Mouse (Mus musculus): ENCODE measurements at regions not wholly inside any gene's neighbourhood (a gene's known extent, or its start where the extent isn't known, plus 50 kb on each side); places are given as distances from the start of the nearest gene placed in this dataset.

- DNase-seq: peak; percentile 75
These were observed 160.2 kb downstream of the Sox4 start for GRCm38 (mm10) chr13:28793166-28793935.

DNA sequence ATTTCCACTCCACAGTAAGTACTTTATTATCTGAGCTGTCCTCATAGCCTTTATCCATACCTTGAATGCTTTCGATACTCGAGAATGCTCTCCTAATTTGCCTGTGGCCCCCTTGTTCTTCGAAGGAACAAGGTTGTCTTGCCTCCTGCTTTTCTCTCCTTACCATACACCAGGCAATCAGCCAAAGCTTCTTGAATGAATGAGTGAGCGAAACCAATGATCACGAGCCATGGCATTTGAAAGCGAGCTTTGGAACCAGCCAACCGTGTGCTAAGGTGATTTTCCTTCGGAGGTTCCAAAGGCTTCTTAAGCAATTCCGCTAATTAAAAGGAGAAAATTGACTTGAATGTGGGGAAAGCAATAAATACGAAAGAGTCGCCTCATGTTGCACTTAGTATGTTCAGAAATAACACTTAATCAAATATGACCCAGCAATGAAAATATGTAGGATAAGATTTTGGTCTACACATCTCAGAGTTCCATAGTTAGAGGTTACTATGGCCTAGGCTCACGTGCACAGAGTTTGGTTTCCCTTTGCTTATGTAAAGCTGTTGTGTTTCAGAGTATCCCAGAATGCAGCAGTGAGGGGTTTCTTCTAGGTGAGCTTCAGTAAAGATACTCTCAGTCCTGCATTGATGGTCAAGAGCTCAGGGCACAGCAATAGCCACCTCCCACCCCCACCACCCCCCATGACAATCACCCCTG is 160.9 kb downstream of the Sox4 start:
- DNase-seq: no peak

- no peak for DNase-seq
These were observed 163.1 kb downstream of the Sox4 start for GRCm38 (mm10) chr13:28790381-28790780.

- no peak for DNase-seq
These were observed 166.2 kb downstream of the Sox4 start for GRCm38 (mm10) chr13:28787331-28787643.

GRCm38 (mm10) chr13:28786629-28787330 is 166.7 kb downstream of the Sox4 start:
- peak; percentile 57 for DNase-seq

DNA sequence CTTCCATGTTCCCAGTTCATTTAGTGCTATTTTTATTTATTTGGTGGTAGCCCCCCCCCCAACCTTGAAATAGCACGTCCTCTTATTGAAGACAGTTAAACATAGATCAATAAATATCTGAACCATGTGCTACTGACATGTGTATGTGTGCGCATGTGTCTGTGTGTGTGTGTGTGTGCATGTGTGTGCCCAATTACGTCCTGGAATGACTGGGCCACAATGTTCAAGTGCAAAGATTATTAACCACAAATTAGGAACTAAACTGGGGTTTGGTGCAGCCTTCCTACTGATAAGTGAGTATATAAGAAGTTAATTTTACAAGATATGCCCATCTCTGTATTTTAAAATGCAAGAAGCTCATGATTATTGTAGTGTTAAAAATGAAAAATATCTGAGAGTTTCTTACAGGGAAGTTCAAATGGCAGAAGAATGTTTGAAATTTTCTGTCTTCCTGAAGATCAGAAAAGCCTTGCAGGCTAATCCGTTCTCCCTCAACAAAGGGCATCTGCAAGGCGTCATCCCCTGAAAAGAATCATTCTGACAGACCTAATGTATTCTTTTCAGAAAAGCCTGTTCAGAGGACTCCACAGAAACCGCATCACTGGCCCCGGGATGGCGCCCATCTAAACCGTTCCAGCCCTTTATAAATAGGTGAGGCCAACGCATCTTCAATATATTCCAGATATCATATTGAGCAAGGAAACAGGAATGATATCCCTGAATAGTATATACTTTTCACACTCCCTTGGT is 170.8 kb downstream of the Sox4 start:
- peak; percentile 70 for DNase-seq

- peak; percentile 65 for DNase-seq
These were observed 171.4 kb downstream of the Sox4 start for GRCm38 (mm10) chr13:28782081-28782480.

- DNase-seq: peak; percentile 57
These were observed 171.9 kb downstream of the Sox4 start for GRCm38 (mm10) chr13:28781660-28782059.

DNA sequence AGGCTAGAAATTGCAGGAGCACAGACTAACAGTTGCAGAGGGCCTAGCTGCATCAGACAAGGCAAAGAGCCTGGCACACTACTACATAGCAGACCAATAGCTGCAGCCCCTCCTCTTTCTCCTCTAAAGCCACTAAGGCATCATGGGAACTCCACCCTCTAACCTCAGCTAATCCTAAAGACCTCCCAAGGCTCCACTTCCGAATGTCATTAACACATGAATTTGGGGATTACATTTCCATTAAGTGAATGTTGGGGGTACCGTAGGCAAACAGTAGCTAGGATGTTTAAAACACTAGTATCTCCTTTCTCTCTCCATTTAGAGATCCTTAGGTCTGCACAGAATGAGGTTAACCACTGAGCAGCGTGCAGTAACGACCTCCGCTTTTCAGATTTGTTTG is 173.1 kb downstream of the Sox4 start:
- no peak for DNase-seq

DNA sequence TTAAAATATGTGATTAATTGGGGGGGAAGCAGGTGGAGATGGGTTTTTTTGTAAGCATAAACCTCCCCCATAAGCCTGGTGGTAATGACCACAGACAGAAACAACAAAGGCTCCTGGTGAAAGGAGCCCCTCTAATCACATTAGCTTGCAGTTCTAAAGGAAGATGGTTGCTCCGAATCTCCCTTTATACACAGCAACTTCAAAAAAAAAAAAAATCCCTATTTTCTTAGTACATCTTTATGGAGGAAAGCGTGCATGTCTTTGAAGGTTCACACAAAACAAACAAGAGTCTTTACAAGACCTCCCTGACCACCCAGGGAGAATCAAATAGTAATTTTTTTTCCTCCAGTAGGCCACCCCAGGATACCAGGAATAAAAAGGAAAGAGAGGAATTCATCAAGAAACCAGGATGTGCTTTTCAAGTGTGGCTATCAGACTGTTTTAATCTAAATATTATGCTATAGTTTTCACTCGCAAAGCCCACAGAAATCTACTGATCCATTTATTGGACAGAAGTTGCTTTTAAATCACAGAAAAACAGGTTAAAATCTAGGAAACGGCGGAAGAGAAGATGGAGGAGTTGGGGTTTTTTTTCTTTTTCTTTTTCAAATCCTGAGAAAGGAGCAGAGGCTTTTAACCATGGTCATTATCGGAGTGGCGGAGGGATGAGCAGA is 178.2 kb downstream of the Sox4 start:
- DNase-seq: no peak

- no peak for DNase-seq
These were observed 178.9 kb downstream of the Sox4 start for GRCm38 (mm10) chr13:28774649-28775048.

DNA sequence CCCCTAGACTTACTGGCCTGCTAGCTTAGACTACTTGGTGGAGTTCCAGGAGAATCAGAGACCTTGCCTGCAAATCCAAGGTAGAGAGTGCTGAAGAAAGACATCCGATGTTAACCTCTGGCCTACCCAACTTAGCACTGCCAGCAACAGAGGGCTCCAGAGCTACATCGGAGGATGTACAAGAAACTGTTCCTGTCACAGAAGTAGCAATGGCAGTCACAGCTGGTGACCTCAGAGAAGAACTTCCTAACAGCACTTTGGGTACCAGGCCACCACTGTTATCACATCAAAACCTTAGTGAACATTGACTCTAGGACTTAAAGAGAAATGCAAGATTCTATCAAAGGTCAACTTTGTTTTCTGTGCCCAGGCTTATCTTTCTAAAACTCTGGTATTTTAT is 180.0 kb downstream of the Sox4 start:
- no peak for DNase-seq

DNA sequence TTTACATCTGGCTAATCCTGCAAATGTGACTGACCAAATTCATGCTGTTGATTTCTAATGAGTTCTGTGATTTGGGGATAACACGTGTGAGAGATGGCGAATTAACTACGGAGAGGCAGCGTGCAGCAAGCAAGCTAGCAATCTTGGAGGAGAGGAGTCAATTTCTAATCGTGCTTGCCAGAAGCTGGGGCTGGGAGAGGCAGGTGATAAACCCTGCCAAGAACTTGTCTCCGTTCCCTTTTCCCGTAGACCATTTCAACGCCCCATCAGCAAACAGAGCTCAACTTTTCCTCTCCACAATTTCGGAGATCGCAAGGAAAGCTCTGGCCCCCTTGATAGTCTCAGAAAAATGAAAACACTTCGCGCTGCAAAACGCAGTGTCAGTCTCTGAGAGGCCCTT is 183.0 kb downstream of the Sox4 start:
- no peak for DNase-seq

GRCm38 (mm10) chr13:28770018-28770417 is 183.5 kb downstream of the Sox4 start:
- no peak for DNase-seq

DNA sequence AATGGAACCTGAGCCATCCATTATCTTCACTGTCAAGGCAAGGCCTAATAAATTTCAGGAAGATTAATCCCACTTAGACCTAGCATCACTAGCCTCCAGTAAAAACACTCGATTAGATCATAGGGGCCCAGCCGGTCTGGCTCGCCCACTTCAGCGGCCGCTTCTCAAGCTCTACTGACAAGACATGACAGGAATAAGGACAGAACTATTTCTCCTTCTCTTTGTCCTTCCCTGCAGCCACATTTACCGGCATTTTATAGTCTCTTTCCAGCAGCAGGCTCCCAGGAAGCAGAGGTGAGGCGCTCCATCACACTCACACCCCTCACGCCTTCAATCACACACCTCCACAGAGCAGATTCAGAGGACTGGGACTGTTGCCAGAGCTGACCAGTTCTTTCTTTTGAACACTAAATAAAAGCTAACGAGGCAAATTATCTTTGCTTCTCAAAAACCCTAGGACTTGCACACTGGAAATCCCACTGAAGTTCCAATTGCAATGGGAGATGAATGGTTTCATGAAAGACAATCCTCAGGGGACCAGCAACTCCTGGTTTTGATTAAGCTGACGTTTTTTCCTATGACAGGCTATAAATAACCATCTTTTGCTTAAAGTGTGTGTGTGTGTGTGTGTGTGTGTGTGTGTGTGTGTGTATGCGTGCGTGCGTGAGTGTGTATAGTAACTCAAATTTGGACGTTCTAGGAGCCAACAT is 184.6 kb downstream of the Sox4 start:
- DNase-seq: peak; percentile 73

DNA sequence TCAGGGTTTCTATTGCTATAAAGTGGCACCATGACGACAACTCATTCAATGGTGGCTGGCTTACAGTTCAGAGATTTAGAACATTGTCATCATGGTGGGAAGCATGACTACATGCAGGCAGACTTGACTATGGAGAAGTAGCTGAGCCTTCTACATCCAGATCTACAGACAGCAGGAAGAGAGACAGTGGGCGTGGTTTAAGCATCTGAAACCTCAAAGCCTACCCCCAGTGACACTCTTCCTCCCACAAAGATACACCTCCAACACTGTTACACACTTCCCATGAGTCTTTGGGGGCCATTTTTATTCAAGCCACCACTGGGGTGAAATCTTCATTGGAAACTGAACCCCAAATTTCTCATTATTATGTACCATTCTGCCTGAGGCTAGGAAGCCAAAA is 191.0 kb downstream of the Sox4 start:
- no peak for DNase-seq

- peak; percentile 50 for DNase-seq
These were observed 194.5 kb downstream of the Sox4 start for GRCm38 (mm10) chr13:28759026-28759425.

DNA sequence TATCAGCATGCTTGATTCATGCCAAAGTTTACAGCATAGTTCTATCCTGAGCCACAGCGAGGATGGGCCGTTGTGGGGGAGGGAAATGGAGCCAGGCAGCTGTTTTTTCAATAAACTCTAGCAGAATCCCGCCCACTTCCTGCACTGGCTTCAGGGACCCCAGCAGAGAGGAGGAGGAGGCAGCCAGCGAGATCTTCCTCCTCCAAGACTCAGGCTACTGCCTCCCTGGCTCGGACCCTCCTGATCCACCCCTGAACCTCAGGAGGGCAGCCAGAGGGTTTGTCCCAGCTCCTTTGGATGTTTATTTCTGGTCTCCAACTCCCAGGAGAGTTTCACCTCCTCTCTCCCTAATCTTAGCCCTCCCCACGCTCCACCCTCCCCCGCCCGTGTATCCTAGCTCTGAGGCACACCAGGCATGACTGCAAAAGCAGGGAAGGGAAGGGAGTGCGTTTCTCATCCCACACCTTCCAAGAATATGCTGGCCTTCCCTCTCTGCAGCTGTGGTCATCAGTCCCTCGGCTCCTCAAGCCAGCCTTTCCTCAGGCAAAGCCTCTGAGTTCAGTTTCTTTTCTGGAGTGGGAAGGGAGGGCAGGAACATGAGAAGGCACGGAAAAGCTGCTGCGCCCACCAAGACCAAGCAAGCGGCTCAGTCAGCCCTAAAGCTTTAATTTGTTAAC is 195.5 kb downstream of the Sox4 start:
- DNase-seq: peak; percentile 88

GRCm38 (mm10) chr13:28756915-28757765 is 196.4 kb downstream of the Sox4 start:
- no peak for DNase-seq

- no peak for DNase-seq
These were observed 199.3 kb downstream of the Sox4 start for GRCm38 (mm10) chr13:28754207-28754606.
